Mouse (Mus musculus): ENCODE data around the gene Mettl13. TPM values are rescaled to one million over a fixed set of nuclear protein-coding genes. Genes with fewer than 3 reads are reported as not detected.

Gene Mettl13
- total RNA-seq, 2 experiments from 2014 or later, result 12.5 to 12.6 TPM

DNA sequence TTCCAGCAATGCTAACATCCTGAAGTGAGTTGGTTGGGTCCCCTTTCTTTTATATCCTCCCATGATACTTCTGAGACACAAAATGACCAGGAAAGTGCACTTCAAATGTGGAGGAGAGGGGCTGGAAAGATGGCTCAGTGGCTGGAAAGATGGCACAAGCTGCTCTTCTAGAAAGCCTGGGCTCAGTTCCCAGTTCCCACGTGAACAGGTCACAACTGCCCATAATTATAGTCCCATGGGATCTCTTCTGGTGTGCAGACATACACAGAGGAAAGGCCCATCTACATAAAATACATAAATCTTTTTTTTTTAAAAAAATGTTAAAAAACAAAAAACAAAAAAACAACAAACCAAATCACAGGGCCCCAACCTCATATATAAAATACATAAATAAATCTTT is 5.1 kb downstream of the Mettl13 start:
- DNase-seq (ENCODE audit: low spot score in 2 of 2), result no peak
- intact Hi-C loops (cut with DNase I), result no loop called here

GRCm38 (mm10) chr1:162533766-162534560 is 14.4 kb downstream of the Mettl13 start:
- DNase-seq (ENCODE audit: low spot score in 2 of 2), result no peak
- intact Hi-C loops (cut with DNase I), result loop anchor here (10.0 kb wide), 1 partner anchor 179 kb away; no protein-coding TSS in a partner anchor

GRCm38 (mm10) chr1:162532330-162532729 is 16.0 kb downstream of the Mettl13 start:
- DNase-seq (ENCODE audit: low spot score in 2 of 2), result no peak
- intact Hi-C loops (cut with DNase I), result loop anchor here (10.0 kb wide), 1 partner anchor 178 kb away; no protein-coding TSS in a partner anchor

DNA sequence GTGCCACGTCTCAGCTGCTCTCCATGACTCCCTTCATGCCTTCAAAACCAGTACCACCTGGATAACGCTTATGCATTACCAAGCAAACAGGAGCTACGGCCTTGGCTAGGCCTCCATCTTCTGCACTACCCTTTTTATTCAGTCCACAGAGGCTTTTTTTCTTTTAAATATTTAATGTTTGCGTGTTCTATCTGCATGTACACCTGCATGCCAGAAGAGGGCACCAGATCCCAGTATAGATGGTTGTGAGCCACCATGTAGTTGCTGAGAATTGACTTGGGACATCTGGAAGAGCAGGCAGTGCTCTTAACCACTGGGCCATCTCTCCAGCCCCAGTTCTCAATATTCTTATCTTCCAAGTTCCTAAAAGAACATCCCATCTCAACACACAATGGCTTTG is 16.8 kb downstream of the Mettl13 start:
- no peak for DNase-seq (ENCODE audit: low spot score in 2 of 2)
- intact Hi-C loops (cut with DNase I), result loop anchor here (10.0 kb wide), 1 partner anchor 177 kb away; no protein-coding TSS in a partner anchor

GRCm38 (mm10) chr1:162530666-162531065 is 17.7 kb downstream of the Mettl13 start:
- intact Hi-C loops (cut with DNase I), result loop anchor here (10.0 kb wide), 1 partner anchor 176 kb away; no protein-coding TSS in a partner anchor
- no peak for DNase-seq (ENCODE audit: low spot score in 2 of 2)

- DNase-seq (ENCODE audit: low spot score in 2 of 2), result no peak
- intact Hi-C loops (cut with DNase I), result loop anchor here (5.0 to 10.0 kb wide), 2 partner anchors 52 to 175 kb away; partner anchors contain the start of gene Dnm3
Observed at GRCm38 (mm10) chr1:162529651-162530050, 18.7 kb downstream of the Mettl13 start.

DNA sequence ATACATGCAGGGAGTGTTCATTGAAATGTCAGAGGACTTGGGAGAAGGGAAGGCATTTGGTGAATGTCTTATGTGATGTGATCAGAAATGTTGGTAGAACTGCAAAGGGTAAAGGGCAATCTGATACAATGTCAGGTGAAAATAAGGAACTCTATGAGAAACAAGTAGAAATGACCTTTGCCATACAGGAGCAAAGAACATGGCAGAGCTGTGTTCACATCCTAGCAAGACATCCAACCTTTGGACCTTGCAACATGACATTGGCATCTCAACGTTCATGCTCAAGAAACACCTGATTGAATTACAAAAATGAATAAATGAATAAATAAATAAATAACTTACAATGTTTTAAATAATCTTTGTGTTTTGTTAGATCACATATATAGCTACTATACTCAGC is 33.2 kb downstream of the Mettl13 start:
- no peak for DNase-seq (ENCODE audit: low spot score in 2 of 2)
- intact Hi-C loops (cut with DNase I), result no loop called here

GRCm38 (mm10) chr1:162510013-162510356 is 38.4 kb downstream of the Mettl13 start:
- DNase-seq (ENCODE audit: low spot score in 2 of 2), result no peak
- intact Hi-C loops (cut with DNase I), result no loop called here

- intact Hi-C loops (cut with DNase I), result no loop called here
- DNase-seq (ENCODE audit: low spot score in 2 of 2), result no peak
Observed at GRCm38 (mm10) chr1:162509329-162510012, 38.9 kb downstream of the Mettl13 start.

GRCm38 (mm10) chr1:162508211-162509005 is 39.9 kb downstream of the Mettl13 start:
- intact Hi-C loops (cut with DNase I), result no loop called here

DNA sequence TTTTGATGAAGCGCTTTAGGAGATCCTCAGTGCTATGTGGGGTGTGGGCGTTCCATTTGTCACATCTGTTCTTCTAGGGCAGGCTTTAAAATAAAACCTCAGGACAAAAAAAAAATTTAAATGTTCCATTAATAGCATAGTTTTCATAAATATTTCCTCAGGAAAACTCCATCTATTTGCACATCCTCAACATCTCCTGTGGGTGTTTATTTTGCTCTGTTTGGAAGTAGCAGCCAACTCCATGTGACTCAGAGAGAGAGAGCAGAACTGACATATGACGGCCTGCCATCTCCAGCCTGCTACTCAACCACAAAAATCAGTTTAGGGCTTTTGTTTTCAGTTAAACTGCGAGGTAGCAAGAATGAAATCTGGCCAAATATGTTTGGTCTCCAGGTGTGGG is 41.8 kb downstream of the Mettl13 start:
- intact Hi-C loops (cut with DNase I), result no loop called here
- no peak for DNase-seq (ENCODE audit: low spot score in 2 of 2)

More at GRCm38 (mm10) chr1:162508211-162509005, 39.9 kb downstream of the Mettl13 start:
- DNase-seq (ENCODE audit: low spot score in 2 of 2), result no peak

- intact Hi-C loops (cut with DNase I), result no loop called here
- no peak for DNase-seq (ENCODE audit: low spot score in 2 of 2)
Observed at GRCm38 (mm10) chr1:162505649-162506048, 42.7 kb downstream of the Mettl13 start.

Other genes with a start within 250 kb of the Mettl13 start
- gene Dnm3, start 70.5 kb downstream of the Mettl13 start, total RNA-seq (2021), result 100 to 1,000 TPM in 1 of 2 experiments, 10 to 100 TPM in 1; 89.8 to 106 TPM
- 100 to 1,000 TPM in 1 of 2 experiments, 10 to 100 TPM in 1; 99.2 to 117 TPM for gene Vamp4, start 22.0 kb upstream of the Mettl13 start, total RNA-seq (2021)
- 1 to 10 TPM; 4.1 to 5.9 TPM for gene Myoc, start 90.6 kb upstream of the Mettl13 start, total RNA-seq (2021)
- gene Myocos, start 109.7 kb upstream of the Mettl13 start, total RNA-seq (2021), result not detected
- 100 to 1,000 TPM; 174 to 236 TPM for gene Prrc2c, start 192.0 kb upstream of the Mettl13 start, total RNA-seq (2021)